Mouse (Mus musculus) cerebellum, adult 2 months (tissue): ENCODE data around the gene Gm128.
A peak's percentile ranks its signal among the peaks of the same experiment; 100 is the strongest.

Source experiments
- CTCF ChIP-seq: fragments of 200-500 bp; IDR thresholded peaks from 2 replicates; pipeline ENCODE4 v1.5.1; 2011; ENCODE audit warnings: low read depth, mild to moderate bottlenecking, control low read depth, low read length, moderate library complexity, borderline replicate concordance; ENCODE audit not compliant: insufficient read depth
- POLR2A ChIP-seq: fragments of 200-500 bp; IDR thresholded peaks from 2 replicates; pipeline ENCODE4 v1.6.1; 2011; ENCODE audit warnings: low read length, control low read depth, borderline replicate concordance; ENCODE audit not compliant: insufficient read depth

- TF ChIP-seq CTCF (peak; percentile 21; the same call in 1 of the 2 replicates), POLR2A (peak; percentile 79)
Measured at GRCm38 (mm10) chr3:95282865-95283588, 41.6 kb upstream of the Gm128 start.
